Mouse (Mus musculus): ENCODE results near the gene Amer3.
"Not testable (repeated sequence)": the region's sequence is repeated elsewhere in the genome, so short reads cannot be mapped to it uniquely, and the experiment has no call there.

The Amer3 gene

DNA sequence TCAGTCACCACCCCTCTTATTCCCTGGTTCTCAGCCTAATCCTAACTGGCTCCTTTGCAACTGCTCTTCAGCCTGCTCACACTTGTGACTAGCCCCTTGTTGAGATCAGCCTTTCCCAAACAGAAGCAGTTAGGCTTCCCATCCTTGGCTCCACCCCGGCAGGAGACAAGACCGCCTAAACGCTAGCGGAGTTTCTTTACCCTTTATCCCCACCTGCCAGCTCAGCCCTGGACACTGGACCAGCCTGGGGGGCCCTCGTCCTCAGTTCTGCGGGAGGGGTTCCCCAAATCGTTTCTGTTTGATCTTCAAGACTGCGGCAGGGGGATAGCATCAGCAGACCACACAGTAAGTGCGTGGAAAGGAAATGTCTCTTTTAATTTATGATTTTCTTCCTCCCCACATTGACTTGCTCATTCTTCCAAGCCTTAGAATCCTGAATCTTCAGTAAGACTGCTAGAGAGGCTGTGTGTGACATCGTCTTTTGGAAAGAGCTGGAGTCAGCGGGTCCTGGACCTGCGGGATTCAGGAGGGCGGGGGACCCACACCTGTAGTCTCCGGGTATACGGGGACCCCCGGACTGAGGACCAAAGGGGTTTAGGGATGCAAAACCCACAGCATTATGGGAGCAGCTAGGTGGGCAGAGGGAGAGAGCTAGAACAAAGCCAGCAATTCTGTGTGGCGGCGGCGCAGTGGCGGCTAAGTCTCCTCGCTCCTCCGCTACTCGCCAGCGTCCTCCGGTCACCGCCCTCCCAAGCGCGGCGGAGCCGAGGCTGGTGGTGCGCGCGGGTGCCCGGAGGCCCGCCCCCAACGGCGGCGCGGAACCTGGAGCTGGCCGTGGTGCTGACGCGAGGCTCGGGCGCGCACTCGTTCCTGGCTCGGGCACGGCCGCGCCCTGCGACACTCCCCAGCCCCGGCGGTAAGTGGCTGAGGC is at the start of gene Amer3:
Gene Amer3 (plus strand): TSS at position 807 of the 931 bp plus-strand sequence.
- DNase-seq (ENCODE audit: low read depth) = no peak

- not testable (repeated sequence) for DNase-seq (ENCODE audit: low read depth)
These were observed 44.9 kb upstream of the Amer3 start for GRCm38 (mm10) chr1:34534574-34534973.

DNA sequence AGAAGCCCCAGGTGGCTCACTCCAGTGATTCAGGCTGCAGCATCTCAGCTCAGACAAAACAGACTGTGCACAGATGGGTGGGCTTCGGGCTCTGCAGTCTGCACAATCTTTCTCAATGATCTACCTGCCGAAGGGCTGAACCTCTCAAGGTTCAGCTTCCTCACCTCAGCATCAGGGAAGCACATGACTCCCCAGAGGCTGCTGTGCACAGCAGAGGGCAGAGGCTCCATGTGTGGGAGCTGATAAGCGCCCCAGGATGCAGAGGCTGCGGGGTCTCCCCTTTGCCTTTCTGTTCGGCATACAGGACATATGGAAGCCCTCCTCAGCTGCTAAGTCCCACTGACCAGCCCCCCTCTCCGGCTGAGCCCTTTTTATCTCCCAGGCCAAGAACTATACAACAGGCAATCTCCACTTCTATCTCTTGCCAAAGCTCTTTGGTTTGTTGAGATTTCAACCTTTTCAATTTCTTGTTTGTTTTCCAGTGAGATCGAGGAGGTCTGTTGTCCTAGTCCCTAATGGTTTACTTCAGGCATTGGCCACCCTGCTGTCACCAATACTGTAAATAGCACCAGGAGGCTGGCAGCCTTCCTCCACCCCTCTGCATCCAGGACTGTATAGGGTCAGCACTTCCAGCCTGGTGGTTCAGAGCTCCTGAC is 44.3 kb upstream of the Amer3 start, which contains the start of gene Cfc1:
Gene Cfc1 (plus strand): TSS at position 606 of the 656 bp plus-strand sequence.
- not testable (repeated sequence) for DNase-seq (ENCODE audit: low read depth)

GRCm38 (mm10) chr1:34536291-34536766 is 43.1 kb upstream of the Amer3 start:
- no peak for DNase-seq (ENCODE audit: low read depth)

DNA sequence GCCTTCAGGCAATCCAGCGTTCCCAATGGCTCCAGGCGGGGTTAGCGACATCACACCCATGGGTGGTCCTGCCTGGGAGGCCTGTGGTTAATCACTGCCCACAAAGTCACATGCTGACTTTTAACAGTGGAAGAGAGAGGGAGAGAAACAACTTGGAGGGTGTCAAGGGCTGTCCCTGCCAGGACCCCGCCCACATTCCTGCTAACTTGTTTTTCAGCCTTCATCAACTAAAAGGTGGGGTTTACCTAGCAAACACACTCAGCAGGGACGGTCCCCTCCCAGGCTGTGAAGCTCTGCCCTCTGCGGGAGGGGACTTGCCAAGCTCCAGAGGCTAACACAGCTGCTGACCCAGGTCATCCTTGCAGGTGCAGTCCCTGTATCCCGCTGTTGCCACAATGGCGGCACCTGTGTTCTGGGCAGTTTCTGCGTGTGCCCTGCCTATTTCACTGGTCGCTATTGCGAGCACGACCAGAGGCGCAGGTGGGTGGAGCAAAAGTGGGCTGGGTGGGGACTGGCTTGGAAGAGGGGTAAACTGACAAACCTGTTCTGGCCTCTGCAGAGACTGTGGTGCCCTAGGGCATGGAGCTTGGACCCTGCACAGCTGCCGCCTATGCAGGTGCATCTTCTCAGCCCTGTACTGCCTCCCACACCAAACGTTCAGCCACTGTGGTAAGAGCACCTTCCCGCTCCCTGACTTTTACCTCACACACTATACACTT is 42.5 kb upstream of the Amer3 start:
- DNase-seq (ENCODE audit: low read depth) = no peak

DNA sequence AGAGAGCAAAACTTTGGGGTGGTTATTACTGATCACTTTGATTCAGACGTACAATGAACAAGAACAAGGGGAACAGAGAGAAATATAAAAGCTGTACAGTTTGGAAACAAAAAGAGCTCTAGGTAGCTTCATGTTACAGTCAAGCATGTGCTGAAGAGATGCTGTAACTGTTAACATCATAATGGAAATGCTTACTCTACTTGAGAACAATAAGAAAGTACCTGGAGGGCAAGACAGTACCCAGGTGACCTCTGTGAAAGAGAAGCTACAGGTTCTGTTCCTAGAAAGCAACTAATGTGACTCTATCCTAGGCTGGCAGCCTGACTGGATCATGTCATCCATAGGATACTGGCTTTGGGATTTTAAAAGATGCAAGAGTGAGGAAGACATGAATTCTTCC is 32.4 kb upstream of the Amer3 start:
- no peak for DNase-seq (ENCODE audit: low read depth)

DNA sequence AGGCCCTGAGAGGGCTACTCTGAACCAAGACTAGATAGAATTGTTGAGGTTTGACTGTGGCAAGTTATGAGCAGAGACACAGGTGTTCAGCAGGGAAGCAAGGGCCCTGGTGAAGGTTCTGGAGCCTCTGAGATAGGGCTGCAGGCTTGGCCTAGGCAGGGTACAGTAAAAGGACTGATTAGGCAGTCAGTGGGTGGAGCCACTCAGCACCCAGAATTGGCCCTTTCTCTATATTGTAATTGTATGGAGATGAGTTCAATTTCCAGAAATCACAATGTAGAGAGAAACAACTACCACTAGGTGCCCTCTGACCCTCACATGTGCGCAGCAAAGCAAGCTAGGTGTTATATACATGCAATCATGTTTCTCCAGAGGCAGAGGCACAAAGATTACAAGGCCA is 25.8 kb upstream of the Amer3 start:
- DNase-seq (ENCODE audit: low read depth) = no peak

GRCm38 (mm10) chr1:34554275-34554674 is 25.2 kb upstream of the Amer3 start:
- DNase-seq (ENCODE audit: low read depth) = no peak

DNA sequence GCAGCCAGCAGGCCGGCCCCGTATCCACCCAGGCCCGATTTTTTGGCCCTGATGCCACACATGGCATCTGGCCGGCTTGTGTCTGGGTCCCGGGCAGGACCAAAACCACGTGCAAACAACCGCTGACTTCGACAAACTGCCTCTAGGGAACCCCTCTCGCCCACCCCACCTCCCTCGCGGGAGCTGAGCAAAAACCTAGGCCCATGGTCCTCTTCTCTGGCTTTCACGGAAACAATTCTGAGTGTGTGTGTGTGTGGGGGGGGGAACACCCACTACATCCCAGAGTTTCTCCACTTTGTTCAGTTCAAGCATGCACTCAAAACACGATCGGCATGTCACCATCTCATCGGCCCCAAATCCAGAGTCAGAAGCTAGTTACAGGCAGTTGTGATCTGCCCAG is 18.6 kb upstream of the Amer3 start, which contains the start of gene Prss40:
Gene Prss40 (minus strand): TSS at position 101 of the 400 bp plus-strand sequence.
- DNase-seq (ENCODE audit: low read depth) = no peak

DNA sequence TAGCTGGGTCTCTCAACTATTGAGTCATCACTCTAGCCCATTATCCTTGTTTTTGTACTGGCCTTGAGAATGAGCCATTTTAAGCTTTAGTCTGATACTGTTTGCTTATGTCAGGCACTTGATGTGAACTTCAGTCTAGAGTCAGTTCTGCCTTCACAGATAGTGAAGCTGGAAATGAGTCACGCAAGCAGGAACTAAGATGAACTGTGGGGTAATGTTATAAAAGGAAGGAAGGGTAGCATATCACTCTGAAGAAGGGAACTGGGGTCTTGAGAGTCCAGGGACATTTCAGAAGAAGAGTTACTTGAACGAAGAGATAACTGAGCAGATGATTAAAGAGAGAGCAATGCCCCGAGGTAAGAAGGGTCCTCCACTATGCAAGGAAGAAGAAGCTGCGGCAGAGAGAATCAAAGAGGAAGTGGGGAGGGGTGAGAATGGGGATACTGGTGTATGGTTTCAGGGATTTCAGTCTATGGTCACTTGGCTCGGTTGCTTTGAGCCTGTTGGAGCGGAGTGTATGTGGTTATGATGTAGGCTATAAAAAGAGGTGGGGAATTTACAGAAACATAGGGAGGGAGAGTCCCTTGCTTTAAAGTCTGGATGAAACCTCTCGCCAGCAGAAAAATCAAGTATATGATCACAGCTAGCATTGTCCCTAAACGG is 14.9 kb upstream of the Amer3 start:
- DNase-seq (ENCODE audit: low read depth) = no peak

DNA sequence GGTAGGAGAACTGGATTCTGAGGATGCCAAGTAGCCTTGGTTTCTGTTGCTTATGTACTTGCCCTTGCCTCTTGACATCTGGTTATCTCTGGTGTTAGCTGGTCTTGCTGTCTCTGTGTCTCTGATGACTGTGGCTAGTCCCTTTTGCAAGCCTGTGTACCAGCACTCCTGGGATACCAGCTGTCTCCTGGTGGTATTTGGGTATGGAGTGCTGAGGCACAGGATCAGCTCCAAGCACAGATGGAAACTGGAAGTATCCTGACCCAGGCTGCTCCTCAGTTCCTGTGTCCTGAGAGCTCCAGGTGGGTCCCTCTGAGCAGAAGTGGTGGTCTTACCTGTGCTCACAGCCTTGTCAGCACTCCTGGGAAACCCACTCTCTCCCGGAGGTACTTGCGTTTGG is 11.3 kb upstream of the Amer3 start:
- DNase-seq (ENCODE audit: low read depth) = no peak

DNA sequence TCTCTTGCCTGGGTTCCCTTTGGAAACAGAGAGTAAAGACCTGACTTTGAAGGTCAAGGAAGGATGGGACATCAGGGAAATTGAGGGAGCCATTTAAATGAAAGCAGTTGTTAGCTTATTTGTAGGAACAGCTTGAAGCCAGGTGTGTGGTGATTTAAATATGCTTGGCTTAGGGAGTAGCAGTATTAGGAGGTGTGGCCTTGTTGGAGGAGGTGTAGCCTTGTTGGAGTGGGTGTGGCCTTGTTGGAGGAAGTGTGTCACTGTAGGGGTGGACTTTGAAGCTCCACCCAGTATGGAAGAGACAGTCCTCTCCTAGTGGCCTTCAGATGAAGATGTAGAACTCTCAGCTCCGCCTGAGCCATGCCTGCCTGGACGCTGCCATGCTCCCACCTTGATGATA is 9.6 kb upstream of the Amer3 start:
- no peak for DNase-seq (ENCODE audit: low read depth)

GRCm38 (mm10) chr1:34571431-34571830 is 8.0 kb upstream of the Amer3 start:
- DNase-seq (ENCODE audit: low read depth) = no peak

- DNase-seq (ENCODE audit: low read depth) = no peak
These were observed 6.2 kb upstream of the Amer3 start for GRCm38 (mm10) chr1:34573221-34573620.

GRCm38 (mm10) chr1:34579782-34580356 is 412 bp downstream of the Amer3 start:
- DNase-seq (ENCODE audit: low read depth) = no peak

GRCm38 (mm10) chr1:34582218-34582617 is 2.8 kb downstream of the Amer3 start:
- DNase-seq (ENCODE audit: low read depth) = no peak

DNA sequence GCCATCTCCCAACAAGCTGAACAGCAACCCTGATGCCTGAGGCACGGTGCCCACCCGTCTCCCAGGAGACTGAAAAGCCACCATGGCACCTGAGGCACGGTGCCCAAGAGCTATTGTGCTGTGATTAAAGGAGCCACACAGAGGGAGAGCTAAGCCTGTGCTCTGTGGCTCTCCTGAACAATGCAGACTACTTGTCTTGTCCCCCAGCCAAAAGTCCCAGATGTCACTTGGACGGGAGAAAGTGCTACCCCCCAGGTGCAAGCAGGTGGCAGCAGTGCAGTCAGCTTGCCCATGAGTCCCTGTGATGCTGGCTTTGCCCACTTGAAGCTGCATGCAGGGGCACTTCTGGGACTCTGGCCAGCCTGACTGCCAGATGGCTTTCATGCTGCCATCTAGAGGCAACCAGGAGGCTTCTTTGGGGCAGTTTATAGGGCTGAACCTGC is 4.4 kb downstream of the Amer3 start:
- no peak for DNase-seq (ENCODE audit: low read depth)

- DNase-seq (ENCODE audit: low read depth) = no peak
These were observed 5.3 kb downstream of the Amer3 start for GRCm38 (mm10) chr1:34584736-34585135.

- DNase-seq (ENCODE audit: low read depth) = no peak
These were observed 8.0 kb downstream of the Amer3 start for GRCm38 (mm10) chr1:34587298-34588096.

DNA sequence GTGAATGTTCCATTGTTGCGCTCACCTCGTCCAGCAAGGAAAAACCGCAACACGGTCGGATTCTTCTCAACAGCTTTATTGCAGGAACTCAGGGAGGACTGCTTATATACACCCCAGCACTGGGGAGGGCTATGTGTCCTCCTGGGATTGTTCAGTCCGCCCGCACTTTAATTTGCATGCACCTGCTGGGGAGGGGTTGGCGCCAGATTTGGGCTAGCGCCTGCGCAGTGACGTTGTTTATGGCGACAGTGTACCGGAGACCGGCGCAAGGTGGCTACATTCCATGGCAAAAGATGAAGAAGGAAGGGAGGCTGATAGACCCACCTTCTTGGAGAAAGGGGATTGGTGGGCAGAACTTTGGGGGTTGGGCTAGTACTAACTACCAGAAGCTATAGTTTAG is 20.5 kb downstream of the Amer3 start:
- no peak for DNase-seq (ENCODE audit: low read depth)

All from fibroblast of lung, adult 2 months (primary cell).